Mouse (Mus musculus) v-Abl transformed pro-B cells (cell line): ENCODE results near the gene Katnb1.

Source experiments
- in situ Hi-C, 2 experiments: fragments of 400-800 bp; cut with MboI; formaldehyde crosslinking; loops; one replicate each; pipeline ENCODE4 v1.15.1; 2025; ENCODE audit not compliant: unreplicated experiment in 2 of 2

Katnb1 gene

GRCm38 (mm10) chr8:95079305-95079704, 1.7 kb upstream of the Katnb1 start:
- in situ Hi-C loops: no loop called here

GRCm38 (mm10) chr8:95081650-95082049, 664 bp downstream of the Katnb1 start:
- in situ Hi-C loops: loop anchor here in 1 of 2 experiments (5.0 kb wide), 1 partner anchor 134 kb away; no protein-coding TSS in a partner anchor

GRCm38 (mm10) chr8:95084261-95084660, 3.3 kb downstream of the Katnb1 start:
- in situ Hi-C loops: loop anchor here in 1 of 2 experiments (5.0 kb wide), 1 partner anchor 137 kb away; no protein-coding TSS in a partner anchor

GRCm38 (mm10) chr8:95084744-95085431, 3.9 kb downstream of the Katnb1 start:
- in situ Hi-C loops: loop anchor here in 1 of 2 experiments (5.0 kb wide), 1 partner anchor 138 kb away; no protein-coding TSS in a partner anchor

- in situ Hi-C loops: no loop called here
Measured at GRCm38 (mm10) chr8:95085432-95086141, 4.6 kb downstream of the Katnb1 start.

GRCm38 (mm10) chr8:95093574-95093973, 12.6 kb downstream of the Katnb1 start:
- in situ Hi-C loops: no loop called here

GRCm38 (mm10) chr8:95099009-95099408, 18.0 kb downstream of the Katnb1 start:
- in situ Hi-C loops: no loop called here

GRCm38 (mm10) chr8:95101972-95102371, 21.0 kb downstream of the Katnb1 start:
- in situ Hi-C loops: loop anchor here (10.0 kb wide), 1 partner anchor 103 kb away; the partner anchor contains the start of gene Kifc3 (in 2 of the 2)

- in situ Hi-C loops: loop anchor here (10.0 kb wide), 1 partner anchor 97 kb away; the partner anchor contains the start of gene Kifc3 (in 2 of the 2)
Measured at GRCm38 (mm10) chr8:95107306-95107705, 26.3 kb downstream of the Katnb1 start.

GRCm38 (mm10) chr8:95112594-95112993, 31.6 kb downstream of the Katnb1 start:
- in situ Hi-C loops: no loop called here

- in situ Hi-C loops: no loop called here
Measured at GRCm38 (mm10) chr8:95113108-95113507, 32.1 kb downstream of the Katnb1 start.

GRCm38 (mm10) chr8:95113750-95114149, 32.8 kb downstream of the Katnb1 start:
- in situ Hi-C loops: no loop called here

GRCm38 (mm10) chr8:95123455-95123854, 42.5 kb downstream of the Katnb1 start:
- in situ Hi-C loops: no loop called here

GRCm38 (mm10) chr8:95126497-95126896, 45.5 kb downstream of the Katnb1 start:
- in situ Hi-C loops: no loop called here

GRCm38 (mm10) chr8:95127658-95128057, 46.7 kb downstream of the Katnb1 start:
- in situ Hi-C loops: no loop called here

- in situ Hi-C loops: no loop called here
Measured at GRCm38 (mm10) chr8:95128750-95129260, 47.8 kb downstream of the Katnb1 start.

- in situ Hi-C loops: no loop called here
Measured at GRCm38 (mm10) chr8:95130966-95131537, 50.1 kb downstream of the Katnb1 start.

GRCm38 (mm10) chr8:95131983-95132382, 51.0 kb downstream of the Katnb1 start:
- in situ Hi-C loops: no loop called here

- in situ Hi-C loops: no loop called here
Measured at GRCm38 (mm10) chr8:95134186-95134585, 53.2 kb downstream of the Katnb1 start.

- in situ Hi-C loops: no loop called here
Measured at GRCm38 (mm10) chr8:95135242-95135641, 54.3 kb downstream of the Katnb1 start.

- in situ Hi-C loops: no loop called here
Measured at GRCm38 (mm10) chr8:95136218-95136617, 55.2 kb downstream of the Katnb1 start.
